Mouse (Mus musculus): ENCODE data around the gene Cyp4f13.

The Cyp4f13 gene

DNA sequence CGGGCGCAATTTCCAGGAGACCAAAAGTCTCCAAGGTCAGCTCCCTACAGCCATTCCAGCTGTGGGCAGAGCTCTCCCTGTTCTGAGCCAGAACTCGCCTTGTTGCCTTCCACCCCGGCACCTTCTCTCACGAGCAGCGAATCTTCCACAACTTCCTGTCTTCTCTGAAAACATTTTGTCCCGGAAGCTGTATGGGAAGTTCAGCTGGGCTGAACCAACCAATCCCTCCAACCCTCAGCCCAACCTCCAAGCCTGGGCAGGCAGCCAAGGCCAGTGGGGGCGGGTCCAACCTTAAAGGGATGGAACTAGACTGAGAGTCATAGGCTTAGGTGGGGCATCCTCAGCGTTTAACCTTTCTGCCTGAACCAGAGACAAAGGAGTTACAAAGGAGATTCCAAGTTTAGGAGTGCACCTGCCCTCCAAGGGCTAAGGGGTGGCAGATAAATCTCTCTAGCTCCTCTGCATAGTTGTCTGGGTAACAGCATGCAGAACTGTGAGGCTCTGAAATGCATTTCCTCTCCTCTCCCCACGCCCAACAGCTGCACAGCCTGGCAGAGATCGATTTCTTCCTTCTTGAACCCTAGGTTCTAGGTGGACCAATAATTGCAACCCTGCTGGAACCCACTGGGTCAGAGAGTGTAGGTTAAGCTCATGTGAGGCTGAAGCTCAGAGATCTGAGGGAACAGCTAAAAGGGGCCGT is at the start of gene Cyp4f13:
Gene Cyp4f13, minus strand, starts transcription at position 188 of the 700 bp plus-strand sequence.
- CTCF ChIA-PET: no interaction called here

- CTCF ChIA-PET: interaction anchor here (0.6 kb wide), 1 partner anchor 96 kb away, joined by 6 read pairs; the partner anchor contains the start of gene Zfp563
Observed at GRCm38 (mm10) chr17:32992699-32993474, 45.7 kb upstream of the Cyp4f13 start, which contains the start of gene Zfp952. Gene Zfp952, plus strand, starts transcription at chr17:32993129.

DNA sequence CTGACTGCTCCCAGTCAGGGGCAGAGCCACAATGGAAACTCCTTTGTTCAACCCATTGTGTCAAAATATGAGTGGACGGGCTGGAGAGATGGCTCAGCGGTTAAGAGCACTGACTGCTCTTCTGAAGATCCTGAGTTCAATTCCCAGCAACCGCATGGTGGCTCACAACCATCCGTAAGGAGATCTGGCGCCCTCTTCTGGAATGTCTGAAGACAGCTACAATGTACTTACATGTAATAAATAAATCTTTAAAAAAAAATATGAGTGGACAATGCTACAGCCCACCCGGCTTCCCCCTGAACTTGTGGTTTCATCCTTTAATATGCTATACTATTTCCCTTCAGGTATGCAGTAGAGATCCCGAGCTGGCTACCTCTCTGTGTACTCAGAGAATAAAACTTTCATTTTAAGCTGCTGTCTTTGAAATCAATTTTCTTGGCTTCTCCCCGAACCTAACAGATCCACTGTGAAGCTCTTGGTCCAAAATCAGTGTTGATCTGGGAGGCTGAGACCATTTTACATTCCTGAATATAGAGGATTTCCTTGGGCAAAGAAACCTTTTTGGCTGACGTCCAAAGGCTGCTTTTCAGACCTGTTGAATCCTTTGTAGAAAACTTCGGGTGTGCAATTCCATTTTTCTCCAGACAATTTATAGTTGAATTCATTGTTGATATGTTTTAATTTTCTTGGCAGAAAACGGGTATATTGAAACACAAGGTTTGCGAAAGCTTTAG is 44.9 kb upstream of the Cyp4f13 start:
- CTCF ChIA-PET: no interaction called here

- CTCF ChIA-PET: no interaction called here
Observed at GRCm38 (mm10) chr17:32986301-32986700, 39.1 kb upstream of the Cyp4f13 start.

- CTCF ChIA-PET: no interaction called here
Observed at GRCm38 (mm10) chr17:32981361-32981760, 34.2 kb upstream of the Cyp4f13 start.

GRCm38 (mm10) chr17:32965623-32966290 is 18.6 kb upstream of the Cyp4f13 start, which contains the start of gene Zfp472:
Gene Zfp472, plus strand, starts transcription at chr17:32965814.
- CTCF ChIA-PET: interaction anchor here (0.7 to 0.8 kb wide), 3 partner anchors 67 to 291 kb away, joined by 10 to 17 read pairs (median 15); partner anchors contain the start of gene Zfp763

DNA sequence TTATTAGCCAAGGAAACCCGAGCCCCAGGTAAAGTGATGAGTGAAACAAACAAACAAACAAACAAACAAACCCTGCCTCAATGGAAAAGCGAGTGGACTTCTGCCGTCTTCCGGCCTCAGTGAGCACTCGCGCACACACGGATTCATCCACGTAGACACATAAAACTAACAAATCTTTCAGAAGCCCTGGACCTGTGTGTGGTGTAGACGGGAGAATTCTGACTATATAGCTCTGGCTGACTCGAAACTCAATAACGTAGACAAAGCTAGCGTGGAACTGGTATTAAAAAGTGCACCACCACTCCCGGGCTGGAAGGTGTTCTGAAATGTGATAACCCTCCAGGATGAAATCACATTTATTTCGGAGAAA is 18.0 kb upstream of the Cyp4f13 start:
- CTCF ChIA-PET: no interaction called here

GRCm38 (mm10) chr17:32951441-32951840 is 4.2 kb upstream of the Cyp4f13 start:
- CTCF ChIA-PET: no interaction called here

- CTCF ChIA-PET: no interaction called here
Observed at GRCm38 (mm10) chr17:32951006-32951405, 3.8 kb upstream of the Cyp4f13 start.

DNA sequence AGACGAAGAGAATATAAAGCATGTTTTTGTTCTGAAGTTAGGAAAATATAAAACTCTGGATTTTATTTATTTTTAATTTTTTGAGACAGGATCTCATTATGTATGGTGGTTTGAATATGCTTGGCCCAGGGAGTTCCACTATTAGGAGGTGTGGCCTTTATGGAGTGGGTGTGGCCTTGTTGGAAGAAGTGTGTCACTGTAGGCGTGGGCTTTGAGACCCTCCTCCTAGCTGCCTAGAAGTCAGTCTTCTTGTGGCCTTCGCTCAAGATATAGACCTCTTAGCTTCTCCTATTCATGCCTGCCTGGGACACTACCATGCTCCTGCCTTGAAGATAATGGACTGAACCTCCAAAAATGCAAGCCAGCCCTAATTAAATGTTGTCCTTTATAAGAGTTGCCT is 2.9 kb upstream of the Cyp4f13 start:
- CTCF ChIA-PET: no interaction called here

DNA sequence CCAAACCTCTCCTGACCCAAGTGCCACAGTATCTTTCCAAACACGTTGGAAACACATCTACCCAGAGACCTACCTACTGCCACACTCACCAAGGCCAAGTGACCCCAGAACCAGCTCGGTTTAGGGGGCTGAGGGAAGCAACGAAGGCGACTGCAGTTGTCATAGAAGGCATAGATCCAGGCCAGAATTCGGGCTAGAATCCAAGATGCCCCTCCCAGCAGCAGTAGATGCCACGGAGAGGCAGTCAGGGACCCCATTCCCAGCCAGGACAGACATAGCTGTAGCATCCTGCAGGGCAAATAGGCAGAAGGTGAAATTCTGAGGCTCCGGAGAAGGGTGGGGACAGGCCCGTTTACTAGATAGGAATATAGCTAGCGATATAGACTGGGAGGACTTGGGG is 486 bp downstream of the Cyp4f13 start:
- CTCF ChIA-PET: interaction anchor here (0.7 kb wide), 1 partner anchor 91 kb away, joined by 3 read pairs; no protein-coding TSS in a partner anchor

DNA sequence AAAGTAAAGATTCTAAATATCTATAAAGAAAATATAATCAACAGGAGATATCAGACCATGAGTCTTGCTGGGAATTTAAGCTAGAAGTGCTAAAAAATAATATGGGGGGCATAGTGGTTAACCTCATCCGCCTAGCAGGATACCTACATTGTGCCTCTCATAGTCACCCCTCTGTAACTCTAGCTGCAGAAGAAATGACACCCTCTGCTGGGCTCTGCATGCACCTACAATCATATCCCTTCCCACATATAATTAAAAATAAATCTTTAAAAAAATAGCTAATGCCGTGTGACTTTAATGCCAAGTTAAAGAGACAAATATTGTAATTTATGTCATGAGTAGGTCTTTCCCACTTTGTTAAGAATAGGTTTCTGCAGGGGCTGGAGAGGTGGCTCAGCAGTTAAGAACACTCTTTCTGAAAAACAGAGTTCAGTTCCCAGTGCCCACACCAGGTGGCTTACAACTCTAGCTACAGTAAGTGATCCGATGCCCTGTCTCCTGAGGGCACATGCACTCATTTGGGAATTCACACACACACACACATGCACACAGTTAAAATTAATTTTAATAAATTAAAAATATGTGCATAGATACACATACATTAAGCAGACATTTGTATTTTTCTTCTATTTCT is 2.7 kb downstream of the Cyp4f13 start:
- CTCF ChIA-PET: no interaction called here

GRCm38 (mm10) chr17:32943661-32944060 is 3.5 kb downstream of the Cyp4f13 start:
- CTCF ChIA-PET: no interaction called here

- CTCF ChIA-PET: interaction anchor here (0.6 kb wide), 1 partner anchor 1042 kb away, joined by 15 read pairs; no protein-coding TSS in a partner anchor
Observed at GRCm38 (mm10) chr17:32939831-32940230, 7.4 kb downstream of the Cyp4f13 start.

DNA sequence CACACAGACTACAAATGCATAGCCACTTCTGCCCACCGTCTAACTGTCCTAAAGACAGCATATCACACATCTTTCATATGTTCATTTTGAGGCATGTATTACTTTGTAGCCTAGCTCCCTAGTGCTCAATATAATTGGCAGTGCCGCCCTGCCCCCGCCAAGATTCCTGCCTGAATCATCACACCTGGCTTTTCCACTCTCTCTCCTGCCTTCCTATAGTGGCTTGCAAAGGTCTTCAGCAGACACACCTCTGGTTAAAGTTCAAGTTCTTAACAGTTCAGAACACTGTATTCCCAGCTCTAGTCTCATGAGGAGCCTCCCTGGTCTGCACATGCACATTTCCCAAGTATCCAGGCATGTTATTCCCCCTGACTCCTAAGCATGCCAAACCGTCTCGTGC is 19.4 kb downstream of the Cyp4f13 start:
- CTCF ChIA-PET: no interaction called here

DNA sequence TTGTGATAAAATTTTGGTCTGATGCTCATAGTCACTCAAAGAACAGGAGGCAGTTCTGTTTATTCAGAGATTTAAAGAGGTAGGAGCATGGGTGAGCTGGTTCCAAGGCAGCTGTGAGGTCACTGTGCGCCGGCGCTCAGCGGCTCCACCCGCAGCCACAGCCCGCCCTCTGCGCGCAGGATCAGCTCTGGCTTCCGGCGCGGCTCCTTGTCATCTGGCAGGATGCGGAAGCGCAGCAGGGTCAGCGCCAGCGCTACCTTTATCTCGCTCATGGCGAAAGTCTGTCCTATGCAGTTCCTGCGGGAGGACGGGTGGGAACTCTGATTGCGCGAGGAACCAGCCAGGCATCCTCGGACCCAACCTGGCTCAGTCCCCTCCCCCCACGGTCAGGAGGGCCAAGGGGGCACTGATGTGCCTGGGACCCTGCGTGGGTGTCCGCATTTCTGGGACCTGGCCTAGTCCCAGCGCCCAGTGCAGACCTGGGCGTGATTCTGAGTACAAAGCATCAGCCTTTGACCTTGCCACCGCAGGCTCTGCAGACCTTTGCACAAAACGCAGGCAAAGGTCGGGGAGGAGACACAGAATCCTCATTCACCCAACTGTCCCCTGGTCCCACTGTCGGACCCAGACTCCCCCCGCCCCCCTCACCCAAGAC is 22.4 kb downstream of the Cyp4f13 start:
- CTCF ChIA-PET: no interaction called here

DNA sequence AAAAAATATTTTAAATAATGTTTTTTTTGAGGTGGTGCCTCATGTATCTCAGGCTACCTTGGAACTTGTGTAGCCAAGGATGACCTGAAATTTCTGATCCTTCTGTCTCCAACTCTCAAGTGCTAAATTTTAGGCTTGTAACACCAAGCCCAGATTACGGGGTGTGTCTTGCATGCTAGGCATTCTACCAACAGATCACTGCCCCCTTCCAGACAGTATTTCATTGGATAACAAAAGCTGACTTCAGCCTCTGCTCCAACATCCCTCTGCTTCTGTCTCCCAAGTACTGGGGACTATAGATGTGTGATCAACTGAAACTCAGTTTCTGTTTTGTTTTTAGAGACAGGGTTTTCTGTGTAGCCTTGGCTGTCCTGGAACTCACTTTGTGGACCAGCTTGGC is 23.5 kb downstream of the Cyp4f13 start:
- CTCF ChIA-PET: no interaction called here

GRCm38 (mm10) chr17:32919123-32919522 is 28.1 kb downstream of the Cyp4f13 start:
- CTCF ChIA-PET: no interaction called here

GRCm38 (mm10) chr17:32917131-32917530 is 30.1 kb downstream of the Cyp4f13 start, which contains the start of gene Cyp4f14:
Gene Cyp4f14, minus strand, starts transcription at chr17:32917342.
- CTCF ChIA-PET: no interaction called here

- CTCF ChIA-PET: no interaction called here
Observed at GRCm38 (mm10) chr17:32916075-32916474, 31.1 kb downstream of the Cyp4f13 start.

GRCm38 (mm10) chr17:32906172-32906571 is 41.0 kb downstream of the Cyp4f13 start:
- CTCF ChIA-PET: no interaction called here
